Mouse (Mus musculus): ENCODE measurements around the gene Pcdh8.

Gene Pcdh8

GRCm38 (mm10) chr14:79771094-79771535, at the start of gene Pcdh8:
Gene Pcdh8 (minus strand): TSS chr14:79771312.
- DNase-seq (ENCODE audit: low read depth, low spot score), result peak; percentile 7

- no peak for DNase-seq (ENCODE audit: low read depth, low spot score)
Observed at GRCm38 (mm10) chr14:79814709-79815108, 43.6 kb upstream of the Pcdh8 start.

DNA sequence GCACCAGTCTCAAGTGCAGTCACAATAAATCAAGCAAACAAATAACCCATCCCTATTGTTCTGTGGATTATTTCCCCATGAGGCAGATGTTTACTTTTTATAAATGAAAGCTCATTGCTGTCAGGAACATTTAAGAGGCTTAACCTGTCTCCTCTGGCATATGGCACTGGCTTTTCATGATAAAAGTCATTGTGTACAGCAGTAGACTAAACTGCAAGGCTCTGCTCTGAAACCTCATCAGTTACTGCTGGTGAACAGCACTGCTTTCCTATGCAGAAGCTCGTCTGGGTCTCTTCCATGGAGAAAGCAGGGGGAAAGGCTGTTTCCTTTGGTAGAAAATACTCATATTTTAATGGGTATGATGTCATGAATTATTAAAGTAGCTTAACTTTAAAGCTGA, 43.0 kb upstream of the Pcdh8 start:
- no peak for DNase-seq (ENCODE audit: low read depth, low spot score)

GRCm38 (mm10) chr14:79793179-79793578, 22.1 kb upstream of the Pcdh8 start:
- no peak for DNase-seq (ENCODE audit: low read depth, low spot score)

DNA sequence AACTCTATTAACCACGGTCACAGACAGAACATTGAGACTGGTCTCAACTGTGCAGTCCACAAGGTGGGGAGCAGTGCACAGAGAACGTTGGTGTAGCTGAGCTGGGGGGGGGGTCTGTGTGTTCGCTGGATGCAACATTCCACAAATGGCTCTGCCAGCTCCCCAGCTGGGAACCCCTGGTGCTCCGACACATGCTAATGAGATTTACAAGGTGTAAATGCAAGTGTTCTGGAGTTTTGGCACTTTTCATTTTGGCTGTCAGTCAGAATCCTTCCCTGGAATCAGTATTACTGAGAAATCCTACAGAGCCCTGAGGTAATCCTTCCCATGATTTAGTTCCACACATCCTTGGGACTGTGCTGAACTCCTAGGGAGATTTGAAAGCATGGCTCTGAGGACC, 18.4 kb upstream of the Pcdh8 start:
- no peak for DNase-seq (ENCODE audit: low read depth, low spot score)

- DNase-seq (ENCODE audit: low read depth, low spot score), result no peak
Observed at GRCm38 (mm10) chr14:79788656-79789204, 17.6 kb upstream of the Pcdh8 start.

- DNase-seq (ENCODE audit: low read depth, low spot score), result no peak
Observed at GRCm38 (mm10) chr14:79787918-79788317, 16.8 kb upstream of the Pcdh8 start.

DNA sequence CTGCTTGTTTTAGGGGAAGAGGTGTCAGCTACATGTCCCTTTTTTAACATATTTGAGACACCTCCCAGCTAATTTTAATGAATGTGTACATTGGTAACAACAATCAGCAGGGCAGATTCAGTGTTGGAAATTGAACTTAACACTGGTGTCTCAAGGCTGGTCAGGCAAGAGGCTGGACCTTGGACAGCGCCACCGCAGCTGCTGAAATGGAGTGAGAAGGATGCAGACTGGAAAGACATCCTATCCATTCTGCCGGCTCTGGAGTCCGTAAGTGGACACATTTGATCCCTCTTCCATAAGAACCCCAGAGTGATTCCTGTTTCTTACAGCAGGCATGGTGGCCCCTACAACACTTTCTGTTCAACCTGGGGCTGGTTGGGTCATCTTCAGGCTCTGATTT, 14.3 kb upstream of the Pcdh8 start:
- no peak for DNase-seq (ENCODE audit: low read depth, low spot score)

DNA sequence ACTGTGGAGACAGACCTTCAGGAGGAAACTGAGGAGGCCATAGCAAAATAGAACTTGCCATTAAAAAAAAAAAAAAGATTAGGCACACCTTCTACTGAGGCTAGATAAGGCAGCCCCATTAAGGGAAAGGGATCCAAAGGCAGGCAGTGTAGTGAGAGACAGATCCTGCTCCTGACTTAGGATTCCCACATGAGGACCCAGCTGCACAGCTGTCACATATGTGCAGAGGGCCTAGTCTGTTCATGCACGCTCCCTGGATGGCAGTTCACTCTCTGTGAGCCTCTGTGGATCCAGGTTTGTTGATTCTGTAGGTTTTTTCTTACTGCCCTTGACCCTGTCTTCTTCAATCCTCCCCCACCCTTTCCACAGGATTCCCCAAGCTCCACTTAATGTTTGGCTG, 9.8 kb upstream of the Pcdh8 start:
- no peak for DNase-seq (ENCODE audit: low read depth, low spot score)

GRCm38 (mm10) chr14:79780332-79780731, 9.2 kb upstream of the Pcdh8 start:
- no peak for DNase-seq (ENCODE audit: low read depth, low spot score)

GRCm38 (mm10) chr14:79779841-79780240, 8.7 kb upstream of the Pcdh8 start:
- DNase-seq (ENCODE audit: low read depth, low spot score), result no peak

GRCm38 (mm10) chr14:79773425-79774391, 2.6 kb upstream of the Pcdh8 start:
- no peak for DNase-seq (ENCODE audit: low read depth, low spot score)

- no peak for DNase-seq (ENCODE audit: low read depth, low spot score)
Observed at GRCm38 (mm10) chr14:79771802-79772511, 845 bp upstream of the Pcdh8 start.

DNA sequence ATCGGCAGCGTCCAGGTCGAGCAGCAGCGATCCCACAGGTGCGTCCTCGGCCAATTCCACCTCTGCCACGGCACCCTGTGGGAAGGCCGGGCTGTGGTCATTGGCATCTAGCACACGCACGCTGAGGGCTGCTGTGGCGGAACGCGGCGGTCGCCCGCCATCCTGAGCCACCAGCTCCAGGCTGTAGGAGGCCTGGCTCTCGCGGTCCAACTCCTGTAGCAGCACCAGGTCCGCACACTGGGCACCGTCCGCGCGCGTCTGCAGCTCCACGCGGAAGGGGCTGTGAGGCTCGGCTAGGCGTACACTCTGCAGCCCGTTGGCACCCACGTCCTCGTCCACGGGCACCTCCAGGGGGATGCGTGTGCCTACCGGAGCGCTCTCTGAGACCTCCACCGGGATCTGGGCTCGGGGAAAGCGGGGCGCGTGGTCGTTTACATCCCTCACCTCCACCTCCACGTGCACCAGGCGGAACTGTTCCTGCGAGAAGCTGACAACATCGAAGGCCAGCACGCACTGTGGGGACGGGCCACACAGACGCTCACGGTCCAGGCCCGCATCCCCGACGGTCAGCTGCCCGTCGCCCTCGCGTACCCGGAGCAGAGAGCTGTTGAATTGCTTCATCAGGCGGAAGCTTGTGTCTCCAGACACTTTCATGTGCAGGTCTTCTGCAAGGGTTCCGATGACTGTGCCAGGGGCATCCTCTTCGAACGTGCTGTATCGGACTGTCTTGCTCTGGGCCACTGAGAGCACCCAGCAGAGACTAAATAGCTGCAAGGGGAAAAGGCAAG, 612 bp downstream of the Pcdh8 start:
- DNase-seq (ENCODE audit: low read depth, low spot score), result no peak

DNA sequence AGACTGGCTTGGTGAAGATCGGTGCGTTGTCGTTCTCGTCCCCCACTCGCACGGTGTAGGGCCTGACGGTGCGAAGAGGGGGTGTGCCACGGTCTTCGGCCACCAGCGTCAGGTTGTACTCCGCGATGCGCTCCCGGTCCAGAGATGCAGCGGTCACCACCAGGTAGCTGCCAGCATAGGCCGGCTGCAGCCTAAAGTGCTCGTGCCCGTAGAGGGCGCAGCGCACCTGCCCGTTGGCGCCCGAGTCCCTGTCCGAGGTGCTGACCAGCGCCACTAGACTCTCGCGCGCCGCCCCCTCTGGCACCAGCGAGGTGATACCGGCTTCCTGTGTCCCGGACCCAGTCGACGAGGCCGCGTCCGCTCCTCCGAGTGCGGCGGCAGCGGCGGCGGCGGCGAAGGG, 1.5 kb downstream of the Pcdh8 start:
- peak; percentile 29 for DNase-seq (ENCODE audit: low read depth, low spot score)

GRCm38 (mm10) chr14:79768996-79769395, 2.1 kb downstream of the Pcdh8 start:
- DNase-seq (ENCODE audit: low read depth, low spot score), result no peak

DNA sequence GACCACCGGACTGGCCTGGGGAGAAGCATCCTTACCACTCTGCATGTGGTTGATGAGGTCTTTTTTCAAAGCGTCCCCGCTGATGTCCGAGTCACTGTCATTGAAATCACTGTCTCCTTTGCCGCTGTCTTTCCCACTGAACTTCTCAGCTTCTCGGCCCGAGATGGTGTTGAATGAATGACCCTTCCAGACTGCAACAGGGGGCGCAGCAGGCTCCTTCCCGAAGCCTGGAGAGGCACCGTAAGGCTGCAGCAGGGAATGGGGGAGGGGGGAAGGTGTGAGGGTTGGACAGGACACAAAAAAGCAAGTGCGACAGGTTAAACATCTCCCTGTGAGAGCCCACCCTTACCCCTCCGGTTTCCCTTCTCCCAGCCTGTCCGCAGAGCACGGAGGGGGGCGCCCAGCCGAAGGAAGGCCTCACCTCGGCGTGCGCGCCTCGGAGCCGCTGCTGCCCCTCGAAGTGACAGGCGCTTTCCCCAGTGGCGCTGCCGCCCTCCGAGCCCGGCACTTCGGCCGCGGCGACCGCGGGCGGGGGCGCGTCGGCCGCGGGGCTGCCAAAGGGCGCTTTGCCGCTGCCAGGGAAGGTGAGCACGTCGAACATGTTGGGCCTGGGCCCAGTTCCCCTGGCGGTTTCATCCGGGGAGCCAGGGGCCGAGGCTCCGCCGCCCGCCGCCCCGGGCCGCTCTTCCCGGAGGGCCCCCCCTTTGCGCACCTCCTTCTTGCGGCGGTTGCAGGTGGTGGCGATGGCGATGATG, 2.9 kb downstream of the Pcdh8 start:
- no peak for DNase-seq (ENCODE audit: low read depth, low spot score)

DNA sequence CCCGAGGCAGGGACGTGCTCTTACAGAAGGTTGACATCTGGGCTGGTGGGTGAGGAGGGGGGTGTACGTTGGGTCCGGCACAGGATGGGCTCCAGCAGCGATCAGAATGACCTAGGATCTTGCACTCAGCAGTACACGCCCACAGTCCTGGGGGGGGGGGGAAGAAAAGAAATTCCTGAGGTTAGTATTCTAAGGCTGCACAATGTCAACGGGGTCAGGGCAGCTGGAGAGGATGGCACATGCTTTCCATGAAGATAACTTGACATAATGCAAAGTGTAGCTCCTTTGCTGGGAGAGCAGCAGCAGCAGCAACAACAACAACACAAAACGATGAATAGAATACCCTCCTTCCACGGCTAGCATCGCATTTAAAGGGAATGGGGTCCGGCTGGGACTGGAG, 3.5 kb downstream of the Pcdh8 start:
- no peak for DNase-seq (ENCODE audit: low read depth, low spot score)

- no peak for DNase-seq (ENCODE audit: low read depth, low spot score)
Observed at GRCm38 (mm10) chr14:79765196-79765765, 5.8 kb downstream of the Pcdh8 start.

DNA sequence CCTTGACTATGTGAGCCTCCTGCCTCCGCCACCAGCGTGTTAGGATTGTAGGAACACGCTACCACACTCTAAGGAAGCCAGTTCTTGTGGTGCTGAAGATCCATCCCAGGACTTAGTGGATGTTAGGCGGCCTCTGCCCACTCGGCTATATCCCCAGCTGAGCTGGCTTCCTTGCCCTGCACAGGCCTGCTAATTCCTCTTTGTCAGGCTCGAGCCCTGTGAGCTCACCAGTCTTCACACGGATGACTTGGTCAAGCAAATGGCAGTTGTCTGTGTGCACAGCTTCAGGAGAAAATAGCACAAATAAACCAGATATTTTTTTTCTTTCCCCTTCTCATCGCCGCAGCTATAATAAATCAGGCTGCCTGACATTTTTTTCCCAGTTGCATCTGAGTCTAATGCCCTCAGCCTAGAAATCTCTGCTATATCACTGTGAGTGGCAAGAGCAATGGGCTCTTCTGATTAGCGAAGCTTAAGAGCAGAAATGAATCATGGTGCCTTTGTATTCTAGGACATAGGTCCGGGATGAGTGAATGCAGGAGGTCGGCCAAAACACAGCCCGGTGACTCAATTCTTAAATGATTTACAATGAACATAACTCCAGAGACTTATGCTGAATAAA, 16.4 kb downstream of the Pcdh8 start:
- no peak for DNase-seq (ENCODE audit: low read depth, low spot score)
